Mouse (Mus musculus) liver (tissue): Measurements from ENCODE around the gene Gm21028.
"Not testable (repeated sequence)": the region's sequence is repeated elsewhere in the genome, so short reads cannot be mapped to it uniquely, and the experiment has no call there.

Experiments used
- DNase-seq: peaks from one replicate; pipeline ENCODE4 v3.0.0-alpha.2; 2020; ENCODE audit warnings: mixed read lengths

Gene Gm21028

DNA sequence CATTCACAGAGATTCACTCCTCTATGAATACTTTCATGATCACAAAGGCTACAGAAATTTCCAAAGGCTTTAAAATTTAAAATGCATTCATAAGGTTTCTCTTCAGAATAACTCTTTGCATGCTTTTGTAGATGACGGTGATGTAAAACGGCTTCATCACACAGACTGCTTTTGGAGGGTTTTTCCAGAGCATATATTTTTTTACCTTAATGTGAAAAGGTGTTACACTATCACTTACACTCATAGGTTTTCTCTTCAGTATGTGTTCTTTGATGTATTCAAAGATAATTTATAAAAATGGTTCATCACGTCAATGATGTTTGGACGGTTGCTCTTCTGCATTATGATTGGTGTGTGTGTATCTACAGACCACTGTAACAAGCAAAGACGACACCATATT, at the start of gene Gm21028:
Gene Gm21028 (minus strand): TSS at position 101 of the 400 bp plus-strand sequence.
- no peak for DNase-seq

DNA sequence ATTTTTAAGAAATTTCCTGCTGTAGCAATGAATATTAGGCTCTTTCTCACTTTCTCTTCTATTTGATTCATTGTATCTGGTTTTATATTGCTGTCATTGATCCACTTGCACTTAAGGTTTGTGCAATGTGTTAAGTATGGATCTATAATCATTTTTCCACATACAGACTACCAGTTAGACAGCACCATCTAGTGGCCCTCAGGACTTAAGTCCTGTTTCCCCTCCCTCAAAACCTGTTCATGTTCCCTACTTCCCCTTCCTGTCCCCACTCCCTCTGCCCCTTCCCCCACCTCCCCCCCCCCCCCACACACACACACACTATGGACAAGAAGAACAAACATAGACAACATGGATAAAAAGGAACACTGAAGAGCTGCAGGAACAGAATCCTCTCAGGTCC, 17.3 kb upstream of the Gm21028 start:
- not testable (repeated sequence) for DNase-seq

GRCm38 (mm10) chr7:42592413-42592812, 14.0 kb upstream of the Gm21028 start, which contains the start of gene Zfp977:
Gene Zfp977, minus strand, starts transcription at chr7:42592547.
- DNase-seq, result not testable (repeated sequence)

DNA sequence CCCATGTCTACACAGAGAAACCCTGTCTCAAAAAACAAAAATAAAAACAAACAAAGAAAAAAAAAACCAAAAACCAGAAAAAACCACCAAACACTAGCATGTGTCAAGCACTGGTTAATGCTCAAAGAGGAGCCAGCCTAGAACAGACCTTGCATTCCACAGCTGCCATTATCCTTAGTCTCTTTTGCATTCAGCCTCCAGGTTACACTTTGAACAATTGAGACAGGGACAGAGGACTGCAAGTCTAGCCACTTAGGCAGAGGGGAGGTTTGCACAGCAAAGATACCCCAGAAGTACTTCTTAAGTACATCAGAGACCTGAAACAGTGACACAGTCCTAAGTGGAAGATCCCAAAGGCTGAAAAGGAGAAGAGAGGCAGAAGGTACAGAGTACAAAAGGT, 12.9 kb upstream of the Gm21028 start:
- not testable (repeated sequence) for DNase-seq

GRCm38 (mm10) chr7:42551766-42552165, 26.6 kb downstream of the Gm21028 start:
- DNase-seq, result no peak
